Comparison of ENCODE assay signal across 21 mouse cellular contexts in the genomic region with DNA sequence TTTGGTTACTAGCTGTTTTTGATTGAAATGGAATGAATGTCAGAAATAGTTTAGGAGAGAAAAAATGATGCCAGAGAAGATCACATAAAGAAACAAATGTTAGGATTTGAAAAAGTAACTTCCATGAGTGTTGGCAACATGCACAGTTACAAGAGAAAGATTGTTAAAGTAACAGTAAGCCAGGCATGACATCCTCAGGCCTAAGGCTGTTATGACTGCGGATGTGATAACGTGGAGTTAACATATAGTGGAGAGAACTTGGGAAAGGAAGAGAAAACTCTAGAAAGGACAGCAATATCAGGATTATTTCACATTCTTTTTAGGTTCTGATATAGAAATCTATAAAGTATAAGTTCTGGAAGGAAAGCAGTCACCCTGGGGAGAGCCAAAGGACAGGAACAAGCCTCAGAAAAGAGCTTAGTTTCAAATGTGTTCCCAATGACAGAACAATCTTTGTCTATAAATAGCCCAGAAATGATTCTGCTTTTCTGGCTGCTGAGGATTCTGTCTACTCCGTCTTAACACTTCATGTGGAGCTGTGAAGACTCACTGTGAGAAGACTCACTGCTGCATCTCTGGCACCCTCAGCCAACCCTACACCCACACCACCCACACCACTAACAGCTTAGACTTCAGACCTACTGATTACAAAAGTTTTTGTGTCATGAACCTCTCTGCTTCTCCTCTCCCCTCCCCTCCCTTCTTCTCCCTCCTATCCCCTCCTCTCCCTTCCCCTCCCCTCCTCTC.
DNase-seq lines count a peak whose midpoint lies in the region; ATAC-seq and TF ChIP-seq lines count a peak whose summit lies in the region.
"Had no signal": no experiment of that assay in that cellular context is flagged by ENCODE, and none has a peak within 500 bp of the region (broad histone marks: within the 10 kb centered on the region; RNA-seq: fewer than 3 reads in every experiment).

No protein-coding gene starts in this region.

- no peak for ATAC-seq in cerebellum, adult (ENCODE audit: insufficient number of reproducible peaks, low FRiP score, low TSS enrichment)
- ATAC-seq: liver, postnatal 0 days had no signal

- DNase-seq in brain, embryonic 14.5 days (ENCODE audit: low read depth), result peak; percentile 16
- DNase-seq in frontal cortex, adult 2 months (ENCODE audit: extremely low spot score in 1 of 2, low spot score in 1 of 2), result peak; percentile 74 to 87
- peak; percentile 46 to 58 for DNase-seq in left cerebral cortex, adult 2 months (ENCODE audit: extremely low spot score in 1 of 2, low spot score in 2 of 2)
- DNase-seq in right cerebral cortex, postnatal 10 days (ENCODE audit: low spot score in 2 of 2), result peak; percentile 27 to 65
- DNase-seq in kidney, adult 2 months, result no peak
- DNase-seq in thymus, postnatal 10 days (ENCODE audit: low spot score in 2 of 2), result no peak
- DNase-seq: adrenal gland, adult 2 months; cerebellum, adult 9-11 months; gastrocnemius, postnatal 36 days; heart, postnatal 4 days; kidney, adult 8-10 months; kidney, postnatal 14 days; liver, postnatal 0 days; lung, postnatal 10 days; thymus, adult 2 months had no signal

- H3K4me1 ChIP-seq in kidney, adult 2 months (ENCODE audit: control insufficient read depth, insufficient read depth, low read length), result no peaks in the 10 kb centered on the region
- H3K4me1 ChIP-seq: forebrain, embryonic 10.5 days; hindbrain, embryonic 15.5 days; limb, embryonic 12.5 days; midbrain, embryonic 12.5 days; neural tube, embryonic 15.5 days had no signal

- H3K4me3 ChIP-seq in left cerebral cortex, adult 2 months, result no peak overlapping the region
- no peak overlapping the region for H3K4me3 ChIP-seq in kidney, adult 2 months (ENCODE audit: insufficient read depth, low read depth, low read length)
- H3K4me3 ChIP-seq: forebrain, embryonic 10.5 days; hindbrain, embryonic 15.5 days; limb, embryonic 12.5 days; midbrain, embryonic 12.5 days; neural tube, embryonic 15.5 days had no signal

- WGBS in kidney, adult 2 months, result 82% methylated on average over 3 of the region's 3 CpGs

- H3K36me3 ChIP-seq in kidney, adult 2 months (ENCODE audit: control insufficient read depth, insufficient read depth, low read length), result no peaks in the 10 kb centered on the region
- H3K36me3 ChIP-seq: forebrain, embryonic 10.5 days; hindbrain, embryonic 15.5 days; limb, embryonic 12.5 days; midbrain, embryonic 12.5 days; neural tube, embryonic 15.5 days had no signal

- TF ChIP-seq CTCF in brain, embryonic 14.5 days (IDR thresholded peaks at IDR 0.05; ENCODE audit: borderline replicate concordance, extremely low read depth, insufficient read depth, insufficient read length), result no peak
- TF ChIP-seq CTCF in left cerebral cortex, adult 2 months (IDR thresholded peaks at IDR 0.05), result no peak
- no peak for TF ChIP-seq CTCF in kidney, adult 2 months (conservative IDR thresholded peaks at IDR 0.05; ENCODE audit: insufficient read depth, insufficient read length, low read depth, low read length)

- peak overlapping the region; percentile 63; the same call in 1 of the 2 replicates for H3K27ac ChIP-seq in left cerebral cortex, adult 2 months
- no peak overlapping the region for H3K27ac ChIP-seq in kidney, adult 2 months (ENCODE audit: insufficient read depth, low read depth, low read length)
- H3K27ac ChIP-seq: forebrain, embryonic 10.5 days; hindbrain, embryonic 15.5 days; limb, embryonic 12.5 days; midbrain, embryonic 12.5 days; neural tube, embryonic 15.5 days had no signal

- no peaks in the 10 kb centered on the region for H3K27me3 ChIP-seq in kidney, adult 2 months (replicated peaks; ENCODE audit: control insufficient read depth, insufficient read depth, low read length)
- H3K27me3 ChIP-seq: hindbrain, embryonic 15.5 days; limb, embryonic 12.5 days; midbrain, embryonic 12.5 days; neural tube, embryonic 15.5 days had no signal

- no peak for TF ChIP-seq POLR2A in brain, embryonic 14.5 days (IDR thresholded peaks at IDR 0.05; ENCODE audit: borderline replicate concordance, extremely low read depth, insufficient read depth, insufficient read length, poor library complexity, severe bottlenecking)
- TF ChIP-seq POLR2A in kidney, adult 2 months (IDR thresholded peaks at IDR 0.05; ENCODE audit: low read depth, low read length), result no peak

- intact Hi-C loops in left cerebral cortex, adult 2 months (cut with DNase I), result loop anchor here (10.0 kb wide), 2 partner anchors 128 to 248 kb away; no protein-coding TSS in a partner anchor

Comparison
In these comparisons a context has a peak if more than half of its experiments do, and no peak if none do; other contexts are left out.
1. DNase-seq: peak in brain, embryonic 14.5 days (single experiment), frontal cortex, adult 2 months (2 of 2), left cerebral cortex, adult 2 months (2 of 2) and right cerebral cortex, postnatal 10 days (2 of 2); none in kidney, adult 2 months (single experiment) and thymus, postnatal 10 days (0 of 2).